Mouse (Mus musculus) hindbrain, embryonic 10.5 days (tissue): Measurements from ENCODE around the gene Tmed3. TPM values are rescaled to one million over a fixed set of nuclear protein-coding genes. Genes with fewer than 3 reads are reported as not detected.

ENCODE experiments used
- DNase-seq: peaks from one replicate; pipeline ENCODE4 v3.0.0-alpha.2; 2017; ENCODE audit warnings: low spot score
- H3K27ac ChIP-seq: fragments of 300-500 bp; sonication (generic); 2 replicates; pipeline ENCODE4 v1.5.1; 2016; ENCODE audit warnings: mild to moderate bottlenecking, moderate library complexity
- H3K27me3 ChIP-seq: fragments of 300-500 bp; sonication (generic); 2 replicates; pipeline ENCODE4 v1.6.1; 2016; ENCODE audit warnings: mild to moderate bottlenecking; ENCODE audit not compliant: poor library complexity, insufficient read depth, severe bottlenecking
- H3K36me3 ChIP-seq: fragments of 300-500 bp; sonication (generic); 2 replicates; pipeline ENCODE4 v1.6.1; 2016; ENCODE audit warnings: mild to moderate bottlenecking, moderate library complexity
- H3K4me1 ChIP-seq: fragments of 300-500 bp; sonication (generic); replicated peaks from 2 replicates; pipeline ENCODE4 v1.6.1; 2016; ENCODE audit warnings: mild to moderate bottlenecking
- H3K4me3 ChIP-seq: fragments of 300-500 bp; sonication (generic); 2 replicates; pipeline ENCODE4 v1.5.1; 2016; ENCODE audit warnings: mild to moderate bottlenecking, moderate library complexity
- H3K9me3 ChIP-seq: fragments of 300-500 bp; sonication (generic); 2 replicates; pipeline ENCODE4 v1.6.1; 2016; ENCODE audit warnings: mild to moderate bottlenecking, moderate library complexity
- WGBS: fragments of 180-500 bp; shearing (Covaris S2); methylation state at CpG from one replicate; pipeline ENCODE4 v1.1.7; 2016; 5-methylcytosine and 5-hydroxymethylcytosine counted together
- polyA plus RNA-seq: library from polyadenylated mRNA; unstranded; fragments of >200 nt; fragmentation: Nextera tagmentation; extraction: Ambion mirVana; gene quantifications from 2 replicates; pipeline ENCODE4 v1.2.1, GENCODE M21; 2016

The Tmed3 gene
- polyA plus RNA-seq, 1 experiment from 2014 or later: 47.6 TPM

DNA sequence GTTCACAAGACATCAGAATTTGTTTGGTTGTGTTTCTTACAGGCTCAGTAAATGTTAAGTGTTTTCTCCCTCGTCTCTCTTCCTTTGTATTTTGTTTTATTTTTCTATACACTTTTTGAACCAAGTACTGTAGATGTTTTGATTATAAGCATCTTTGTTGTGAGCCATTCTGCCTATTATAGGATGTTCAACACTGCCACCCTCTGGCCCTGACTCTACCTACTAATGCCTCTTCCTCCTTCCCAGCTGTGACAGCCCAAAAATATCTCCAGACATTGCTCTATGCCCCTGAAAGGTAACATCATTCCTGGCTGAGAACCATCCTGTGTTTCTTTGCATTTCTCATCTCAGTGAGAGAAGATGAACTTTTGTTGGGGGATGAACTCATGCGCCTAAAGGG is 18.6 kb downstream of the Tmed3 start:
- WGBS: 73% methylated on average over 2 of the region's 2 CpGs
- Histone ChIP-seq H3K27me3 (no peaks in the 10 kb centered on the region), H3K4me3 (no peak overlapping the region), H3K4me1 (no peaks in the 10 kb centered on the region), H3K36me3 (no peaks in the 10 kb centered on the region), H3K27ac (no peak overlapping the region), H3K9me3 (no peaks in the 10 kb centered on the region)
- no peak for DNase-seq

DNA sequence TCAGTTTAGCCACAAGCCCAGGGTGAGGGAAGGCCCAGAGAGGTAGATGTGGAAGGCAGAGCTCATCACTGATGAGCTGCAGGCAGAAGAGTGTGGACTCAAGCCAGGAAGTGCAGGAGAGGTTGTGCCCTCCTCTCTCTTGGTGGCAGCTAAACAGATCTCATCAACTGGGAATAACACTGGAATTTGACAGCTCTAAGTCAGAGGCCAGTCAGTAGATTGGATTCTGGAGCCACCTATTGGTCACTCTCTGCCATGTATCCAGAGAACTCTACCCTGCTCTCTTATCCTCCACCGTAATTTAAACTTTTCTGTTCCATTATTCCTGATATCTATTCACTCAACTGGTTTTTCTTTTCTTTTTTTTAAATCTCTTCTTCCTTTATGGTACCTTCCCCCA is 25.9 kb downstream of the Tmed3 start:
- Histone ChIP-seq H3K4me3 (no peak overlapping the region), H3K4me1 (no peaks in the 10 kb centered on the region), H3K9me3 (no peaks in the 10 kb centered on the region), H3K36me3 (no peaks in the 10 kb centered on the region), H3K27ac (no peak overlapping the region), H3K27me3 (no peaks in the 10 kb centered on the region)
- DNase-seq: no peak
- 74% methylated on average over 1 of the region's 1 CpGs for WGBS

- Histone ChIP-seq H3K9me3 (no peaks in the 10 kb centered on the region), H3K4me1 (no peaks in the 10 kb centered on the region), H3K4me3 (no peak overlapping the region), H3K27ac (peak overlapping the region; percentile 25; the same call in 1 of the 2 replicates), H3K27me3 (no peaks in the 10 kb centered on the region), H3K36me3 (no peaks in the 10 kb centered on the region)
- WGBS: 51% methylated on average over 3 of the region's 3 CpGs
- peak; percentile 81 for DNase-seq
Observed at GRCm38 (mm10) chr9:89674014-89674618, 30.8 kb downstream of the Tmed3 start.

GRCm38 (mm10) chr9:89673402-89673801 is 31.5 kb downstream of the Tmed3 start:
- no peak overlapping the region for H3K4me3 ChIP-seq
- H3K9me3 ChIP-seq: no peaks in the 10 kb centered on the region
- no peaks in the 10 kb centered on the region for H3K27me3 ChIP-seq
- H3K36me3 ChIP-seq: no peaks in the 10 kb centered on the region
- H3K4me1 ChIP-seq: no peaks in the 10 kb centered on the region
- no peak for DNase-seq
- 88% methylated on average over 1 of the region's 1 CpGs for WGBS
- H3K27ac ChIP-seq: no peak overlapping the region

DNA sequence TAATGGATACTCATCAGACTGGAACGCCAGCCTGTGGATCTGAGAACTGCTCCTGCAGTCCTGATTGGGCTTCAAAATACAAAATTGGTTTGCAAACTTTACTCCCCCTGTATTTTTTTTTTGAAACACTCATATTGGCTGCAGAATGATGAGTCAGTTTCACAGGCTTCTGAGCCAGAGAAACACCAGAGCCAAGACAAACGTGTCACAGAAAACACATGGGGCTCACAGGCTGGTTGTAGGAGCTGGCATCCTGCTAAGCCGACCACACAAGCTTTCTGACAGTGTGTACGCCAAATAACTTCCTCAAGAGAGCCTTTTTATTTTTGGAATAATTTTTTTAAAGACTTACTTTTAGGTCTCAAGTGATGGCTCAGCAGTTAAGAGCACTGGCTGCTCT is 35.0 kb downstream of the Tmed3 start:
- H3K27me3 ChIP-seq: no peaks in the 10 kb centered on the region
- WGBS: 89% methylated on average over 4 of the region's 4 CpGs

DNA sequence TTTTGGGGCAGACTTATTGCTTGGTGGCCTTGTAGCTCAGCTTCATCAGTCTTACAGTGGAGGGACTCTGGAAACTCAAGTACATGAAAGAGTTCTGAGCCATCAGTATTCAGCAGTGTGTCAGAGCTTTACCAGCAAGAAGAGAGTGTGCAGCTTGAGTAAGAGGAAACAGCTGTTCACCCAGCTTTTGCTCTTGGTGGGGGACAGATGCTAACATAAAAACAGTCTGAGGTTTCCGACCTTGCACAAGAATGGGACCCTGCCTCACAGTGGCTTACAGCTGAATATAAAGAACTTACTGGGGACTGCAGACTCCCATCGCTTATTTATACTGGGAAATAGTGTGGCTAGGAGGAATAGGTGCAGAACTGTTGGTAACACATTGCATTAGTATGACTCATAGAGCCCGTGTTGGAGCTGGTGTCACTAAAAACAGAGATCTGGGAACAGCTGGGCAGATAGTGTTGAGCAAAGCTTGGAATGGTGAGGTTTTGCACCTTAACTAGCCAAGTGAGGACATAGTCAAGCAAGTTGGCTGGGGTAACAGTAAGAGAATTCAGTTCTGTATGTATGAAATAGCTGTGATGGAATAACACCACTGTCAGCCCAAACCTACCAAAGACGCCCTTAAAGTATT is 37.4 kb downstream of the Tmed3 start:
- Histone ChIP-seq H3K4me1 (no peaks in the 10 kb centered on the region), H3K36me3 (no peaks in the 10 kb centered on the region), H3K4me3 (no peak overlapping the region), H3K27ac (no peak overlapping the region), H3K9me3 (no peaks in the 10 kb centered on the region), H3K27me3 (no peaks in the 10 kb centered on the region)
- WGBS: 85% methylated on average over 4 of the region's 4 CpGs
- no peak for DNase-seq

More for the DNA sequence above, 35.0 kb downstream of the Tmed3 start:
- H3K27ac ChIP-seq: no peak overlapping the region
- no peaks in the 10 kb centered on the region for H3K36me3 ChIP-seq
- no peak overlapping the region for H3K4me3 ChIP-seq
- no peak for DNase-seq
- no peaks in the 10 kb centered on the region for H3K9me3 ChIP-seq
- no peaks in the 10 kb centered on the region for H3K4me1 ChIP-seq

- Histone ChIP-seq H3K4me1 (no peaks in the 10 kb centered on the region), H3K27ac (no peak overlapping the region), H3K36me3 (no peaks in the 10 kb centered on the region), H3K27me3 (no peaks in the 10 kb centered on the region), H3K9me3 (no peaks in the 10 kb centered on the region), H3K4me3 (no peak overlapping the region)
- DNase-seq: no peak
- 80% methylated on average over 6 of the region's 6 CpGs for WGBS
Observed at GRCm38 (mm10) chr9:89650913-89651312, 54.0 kb downstream of the Tmed3 start.

Other genes starting within 250 kb of the Tmed3 start
- gene Minar1, start 81.9 kb downstream of the Tmed3 start, polyA plus RNA-seq: 0.15 and 0.24 TPM in 2 replicates
- not detected in 2 replicates for gene Ankrd34c, start 33.4 kb upstream of the Tmed3 start, polyA plus RNA-seq
- 0.12 and 0.13 TPM in 2 replicates for gene Rasgrf1, start 204.8 kb upstream of the Tmed3 start, polyA plus RNA-seq